Mouse (Mus musculus): Measurements from ENCODE around the gene Ppcs. TPM values are rescaled to one million over a fixed set of nuclear protein-coding genes. Genes with fewer than 3 reads are reported as not detected.
A peak's percentile ranks its signal among the peaks of the same experiment; 100 is the strongest.

Ppcs gene
- polyA plus RNA-seq, 1 experiment = 0.17 TPM

GRCm38 (mm10) chr4:119453533-119453932 is 31.3 kb upstream of the Ppcs start:
- H3K4me3 ChIP-seq (replicated peaks) = no peak overlapping the region
- H3K36me3 ChIP-seq (ENCODE audit: control insufficient read depth) = no peaks in the 10 kb centered on the region
- H3K4me1 ChIP-seq (ENCODE audit: control insufficient read depth) = no peaks in the 10 kb centered on the region
- no peaks in the 10 kb centered on the region for H3K27me3 ChIP-seq (ENCODE audit: control insufficient read depth)
- TF ChIP-seq TAL1 (IDR thresholded peaks at IDR 0.05; ENCODE audit: low read length) = no peak
- TF ChIP-seq GATA1 (IDR thresholded peaks at IDR 0.05; ENCODE audit: low read length) = no peak
- no peaks in the 10 kb centered on the region for H3K9me3 ChIP-seq (ENCODE audit: control insufficient read depth, low read length)

- H3K36me3 ChIP-seq (ENCODE audit: control insufficient read depth) = no peaks in the 10 kb centered on the region
- no peaks in the 10 kb centered on the region for H3K27me3 ChIP-seq (ENCODE audit: control insufficient read depth)
- no peaks in the 10 kb centered on the region for H3K4me1 ChIP-seq (ENCODE audit: control insufficient read depth)
- no peaks in the 10 kb centered on the region for H3K9me3 ChIP-seq (ENCODE audit: control insufficient read depth, low read length)
- TF ChIP-seq GATA1 (IDR thresholded peaks at IDR 0.05; ENCODE audit: low read length) = no peak
- no peak for TF ChIP-seq TAL1 (IDR thresholded peaks at IDR 0.05; ENCODE audit: low read length)
- no peak overlapping the region for H3K4me3 ChIP-seq (replicated peaks)
These were observed 30.9 kb upstream of the Ppcs start for GRCm38 (mm10) chr4:119453128-119453527.

GRCm38 (mm10) chr4:119450436-119450835 is 28.2 kb upstream of the Ppcs start:
- H3K27me3 ChIP-seq (ENCODE audit: control insufficient read depth) = no peaks in the 10 kb centered on the region
- no peak overlapping the region for H3K4me3 ChIP-seq (replicated peaks)
- H3K36me3 ChIP-seq (ENCODE audit: control insufficient read depth) = no peaks in the 10 kb centered on the region
- no peak for TF ChIP-seq TAL1 (IDR thresholded peaks at IDR 0.05; ENCODE audit: low read length)
- no peak for TF ChIP-seq GATA1 (IDR thresholded peaks at IDR 0.05; ENCODE audit: low read length)
- no peaks in the 10 kb centered on the region for H3K9me3 ChIP-seq (ENCODE audit: control insufficient read depth, low read length)
- H3K4me1 ChIP-seq (ENCODE audit: control insufficient read depth) = 0 out of 2 replicates have a peak, but pooled peaks cover 2% of the 10 kb centered on the region

- Histone ChIP-seq H3K4me1 (ENCODE audit: control insufficient read depth) (0 out of 2 replicates have a peak, but pooled peaks cover 2% of the 10 kb centered on the region), H3K4me3 (replicated peaks) (no peak overlapping the region), H3K36me3 (ENCODE audit: control insufficient read depth) (no peaks in the 10 kb centered on the region), H3K9me3 (ENCODE audit: control insufficient read depth, low read length) (no peaks in the 10 kb centered on the region), H3K27me3 (ENCODE audit: control insufficient read depth) (no peaks in the 10 kb centered on the region)
- TF ChIP-seq GATA1 (IDR thresholded peaks at IDR 0.05; ENCODE audit: low read length) (no peak), TAL1 (IDR thresholded peaks at IDR 0.05; ENCODE audit: low read length) (no peak)
These were observed 25.6 kb upstream of the Ppcs start for GRCm38 (mm10) chr4:119447786-119448185.

GRCm38 (mm10) chr4:119447261-119447660 is 25.0 kb upstream of the Ppcs start:
- Histone ChIP-seq H3K27me3 (ENCODE audit: control insufficient read depth) (peaks cover 3% of the 10 kb centered on the region; the same call in 1 of the 2 replicates), H3K4me1 (ENCODE audit: control insufficient read depth) (peaks cover 7% of the 10 kb centered on the region), H3K36me3 (ENCODE audit: control insufficient read depth) (no peaks in the 10 kb centered on the region), H3K9me3 (ENCODE audit: control insufficient read depth, low read length) (no peaks in the 10 kb centered on the region), H3K4me3 (replicated peaks) (no peak overlapping the region)
- no peak for TF ChIP-seq TAL1 (IDR thresholded peaks at IDR 0.05; ENCODE audit: low read length)
- no peak for TF ChIP-seq GATA1 (IDR thresholded peaks at IDR 0.05; ENCODE audit: low read length)

GRCm38 (mm10) chr4:119442539-119442938 is 20.3 kb upstream of the Ppcs start:
- peaks cover 5% of the 10 kb centered on the region; the same call in 1 of the 2 replicates for H3K27me3 ChIP-seq (ENCODE audit: control insufficient read depth)
- no peaks in the 10 kb centered on the region for H3K9me3 ChIP-seq (ENCODE audit: control insufficient read depth, low read length)
- H3K36me3 ChIP-seq (ENCODE audit: control insufficient read depth) = no peaks in the 10 kb centered on the region
- TF ChIP-seq TAL1 (IDR thresholded peaks at IDR 0.05; ENCODE audit: low read length) (no peak), GATA1 (IDR thresholded peaks at IDR 0.05; ENCODE audit: low read length) (no peak)
- peaks cover 15% of the 10 kb centered on the region for H3K4me1 ChIP-seq (ENCODE audit: control insufficient read depth)
- no peak overlapping the region for H3K4me3 ChIP-seq (replicated peaks)

GRCm38 (mm10) chr4:119441836-119442235 is 19.6 kb upstream of the Ppcs start:
- no peaks in the 10 kb centered on the region for H3K36me3 ChIP-seq (ENCODE audit: control insufficient read depth)
- H3K27me3 ChIP-seq (ENCODE audit: control insufficient read depth) = peaks cover 8% of the 10 kb centered on the region
- H3K4me1 ChIP-seq (ENCODE audit: control insufficient read depth) = peaks cover 15% of the 10 kb centered on the region
- H3K4me3 ChIP-seq (replicated peaks) = no peak overlapping the region
- no peaks in the 10 kb centered on the region for H3K9me3 ChIP-seq (ENCODE audit: control insufficient read depth, low read length)
- no peak for TF ChIP-seq GATA1 (IDR thresholded peaks at IDR 0.05; ENCODE audit: low read length)
- no peak for TF ChIP-seq TAL1 (IDR thresholded peaks at IDR 0.05; ENCODE audit: low read length)

- no peaks in the 10 kb centered on the region for H3K36me3 ChIP-seq (ENCODE audit: control insufficient read depth)
- no peaks in the 10 kb centered on the region; the same call in 1 of the 2 replicates for H3K9me3 ChIP-seq (ENCODE audit: control insufficient read depth, low read length)
- H3K4me3 ChIP-seq (replicated peaks) = no peak overlapping the region
- H3K27me3 ChIP-seq (ENCODE audit: control insufficient read depth) = peaks cover 11% of the 10 kb centered on the region
- H3K4me1 ChIP-seq (ENCODE audit: control insufficient read depth) = peaks cover 13% of the 10 kb centered on the region
- TF ChIP-seq GATA1 (IDR thresholded peaks at IDR 0.05; ENCODE audit: low read length) (no peak), TAL1 (IDR thresholded peaks at IDR 0.05; ENCODE audit: low read length) (no peak)
These were observed 15.7 kb upstream of the Ppcs start for GRCm38 (mm10) chr4:119437936-119438335.

- no peaks in the 10 kb centered on the region for H3K9me3 ChIP-seq (ENCODE audit: control insufficient read depth, low read length)
- H3K4me1 ChIP-seq (ENCODE audit: control insufficient read depth) = peaks cover 24% of the 10 kb centered on the region
- peak overlapping the region; percentile 0 for H3K4me3 ChIP-seq (replicated peaks)
- no peak for TF ChIP-seq TAL1 (IDR thresholded peaks at IDR 0.05; ENCODE audit: low read length)
- no peak for TF ChIP-seq GATA1 (IDR thresholded peaks at IDR 0.05; ENCODE audit: low read length)
- peaks cover 13% of the 10 kb centered on the region for H3K27me3 ChIP-seq (ENCODE audit: control insufficient read depth)
- H3K36me3 ChIP-seq (ENCODE audit: control insufficient read depth) = no peaks in the 10 kb centered on the region
These were observed 8.5 kb upstream of the Ppcs start for GRCm38 (mm10) chr4:119430678-119431077.

GRCm38 (mm10) chr4:119427680-119428079 is 5.5 kb upstream of the Ppcs start:
- peaks cover 54% of the 10 kb centered on the region for H3K4me1 ChIP-seq (ENCODE audit: control insufficient read depth)
- TF ChIP-seq TAL1 (IDR thresholded peaks at IDR 0.05; ENCODE audit: low read length) (no peak), GATA1 (IDR thresholded peaks at IDR 0.05; ENCODE audit: low read length) (no peak)
- no peaks in the 10 kb centered on the region for H3K36me3 ChIP-seq (ENCODE audit: control insufficient read depth)
- H3K4me3 ChIP-seq (replicated peaks) = no peak overlapping the region
- H3K9me3 ChIP-seq (ENCODE audit: control insufficient read depth, low read length) = no peaks in the 10 kb centered on the region
- peaks cover 8% of the 10 kb centered on the region for H3K27me3 ChIP-seq (ENCODE audit: control insufficient read depth)
